Mouse (Mus musculus) frontal cortex, postnatal 36 days (tissue): ENCODE measurements around the gene Matn4.

Source experiments
- DNase-seq, 2 experiments: peaks; one replicate each; pipeline ENCODE4 v3.0.0; 2022; ENCODE audit warnings: low spot score in 2 of 2

Matn4 gene

GRCm38 (mm10) chr2:164436215-164436913 lies 31.4 kb upstream of the Matn4 start:
- DNase-seq = peak in 1 of 2 experiments; percentile 39

- DNase-seq = no peak
Measured at GRCm38 (mm10) chr2:164435216-164436090, 30.5 kb upstream of the Matn4 start.

- no peak for DNase-seq
Measured at GRCm38 (mm10) chr2:164434681-164435080, 29.7 kb upstream of the Matn4 start.

- no peak for DNase-seq
Measured at GRCm38 (mm10) chr2:164433278-164433895, 28.4 kb upstream of the Matn4 start.

GRCm38 (mm10) chr2:164432541-164433191 lies 27.7 kb upstream of the Matn4 start:
- no peak for DNase-seq

GRCm38 (mm10) chr2:164431676-164432465 lies 26.9 kb upstream of the Matn4 start:
- no peak for DNase-seq

GRCm38 (mm10) chr2:164430697-164431096 lies 25.7 kb upstream of the Matn4 start:
- no peak for DNase-seq

- DNase-seq = no peak
Measured at GRCm38 (mm10) chr2:164429881-164430615, 25.1 kb upstream of the Matn4 start.

- DNase-seq = no peak
Measured at GRCm38 (mm10) chr2:164428451-164428850, 23.5 kb upstream of the Matn4 start.

- DNase-seq = no peak
Measured at GRCm38 (mm10) chr2:164426952-164427351, 22.0 kb upstream of the Matn4 start.

- no peak for DNase-seq
Measured at GRCm38 (mm10) chr2:164426121-164426520, 21.2 kb upstream of the Matn4 start.

GRCm38 (mm10) chr2:164425401-164425800 lies 20.4 kb upstream of the Matn4 start:
- DNase-seq = no peak

- no peak for DNase-seq
Measured at GRCm38 (mm10) chr2:164424406-164424805, 19.4 kb upstream of the Matn4 start.

- DNase-seq = peak in 1 of 2 experiments; percentile 20
Measured at GRCm38 (mm10) chr2:164423464-164423863, 18.5 kb upstream of the Matn4 start.

GRCm38 (mm10) chr2:164422675-164423393 lies 17.9 kb upstream of the Matn4 start:
- no peak for DNase-seq

GRCm38 (mm10) chr2:164421979-164422378 lies 17.0 kb upstream of the Matn4 start:
- no peak for DNase-seq

GRCm38 (mm10) chr2:164421306-164421705 lies 16.3 kb upstream of the Matn4 start:
- DNase-seq = no peak

- no peak for DNase-seq
Measured at GRCm38 (mm10) chr2:164419489-164419888, 14.5 kb upstream of the Matn4 start.

GRCm38 (mm10) chr2:164418308-164418875 lies 13.4 kb upstream of the Matn4 start:
- no peak for DNase-seq
